Mouse (Mus musculus): Measurements from ENCODE around the gene Anks1b. TPM values are rescaled to one million over a fixed set of nuclear protein-coding genes. Genes with fewer than 3 reads are reported as not detected.

The Anks1b gene
- total RNA-seq, 2 experiments from 2014 or later = 480 to 546 TPM

GRCm38 (mm10) chr10:90907381-90907780 is 1034.1 kb downstream of the Anks1b start:
- no peak for DNase-seq (ENCODE audit: extremely low spot score in 1 of 2, low spot score in 1 of 2)

GRCm38 (mm10) chr10:90923476-90923875 is 1050.2 kb downstream of the Anks1b start:
- DNase-seq (ENCODE audit: extremely low spot score in 1 of 2, low spot score in 1 of 2) = no peak

GRCm38 (mm10) chr10:90933088-90933487 is 1059.8 kb downstream of the Anks1b start:
- no peak for DNase-seq (ENCODE audit: extremely low spot score in 1 of 2, low spot score in 1 of 2)

GRCm38 (mm10) chr10:90934678-90935077 is 1061.4 kb downstream of the Anks1b start:
- DNase-seq (ENCODE audit: extremely low spot score in 1 of 2, low spot score in 1 of 2) = no peak

- no peak for DNase-seq (ENCODE audit: extremely low spot score in 1 of 2, low spot score in 1 of 2)
Measured at GRCm38 (mm10) chr10:90937721-90938460, 1064.6 kb downstream of the Anks1b start.

GRCm38 (mm10) chr10:90940521-90941520 is 1067.5 kb downstream of the Anks1b start:
- peak in 1 of 2 experiments; percentile 18 for DNase-seq (ENCODE audit: extremely low spot score in 1 of 2, low spot score in 1 of 2)

GRCm38 (mm10) chr10:90942001-90942700 is 1068.8 kb downstream of the Anks1b start:
- DNase-seq (ENCODE audit: extremely low spot score in 1 of 2, low spot score in 1 of 2) = no peak

- DNase-seq (ENCODE audit: extremely low spot score in 1 of 2, low spot score in 1 of 2) = no peak
Measured at GRCm38 (mm10) chr10:90947043-90947442, 1073.7 kb downstream of the Anks1b start.

GRCm38 (mm10) chr10:90947608-90948373 is 1074.5 kb downstream of the Anks1b start:
- DNase-seq (ENCODE audit: extremely low spot score in 1 of 2, low spot score in 1 of 2) = no peak

- no peak for DNase-seq (ENCODE audit: extremely low spot score in 1 of 2, low spot score in 1 of 2)
Measured at GRCm38 (mm10) chr10:90953103-90953709, 1079.9 kb downstream of the Anks1b start.

- DNase-seq (ENCODE audit: extremely low spot score in 1 of 2, low spot score in 1 of 2) = no peak
Measured at GRCm38 (mm10) chr10:90953821-90954220, 1080.5 kb downstream of the Anks1b start.

GRCm38 (mm10) chr10:90960374-90960773 is 1087.1 kb downstream of the Anks1b start:
- DNase-seq (ENCODE audit: extremely low spot score in 1 of 2, low spot score in 1 of 2) = no peak

- DNase-seq (ENCODE audit: extremely low spot score in 1 of 2, low spot score in 1 of 2) = no peak
Measured at GRCm38 (mm10) chr10:90964511-90964910, 1091.2 kb downstream of the Anks1b start.

- DNase-seq (ENCODE audit: extremely low spot score in 1 of 2, low spot score in 1 of 2) = no peak
Measured at GRCm38 (mm10) chr10:90965671-90966315, 1092.5 kb downstream of the Anks1b start.

- DNase-seq (ENCODE audit: extremely low spot score in 1 of 2, low spot score in 1 of 2) = peak; percentile 56 to 63
Measured at GRCm38 (mm10) chr10:90966821-90967220, 1093.5 kb downstream of the Anks1b start.

GRCm38 (mm10) chr10:90968247-90968646 is 1094.9 kb downstream of the Anks1b start:
- no peak for DNase-seq (ENCODE audit: extremely low spot score in 1 of 2, low spot score in 1 of 2)

- DNase-seq (ENCODE audit: extremely low spot score in 1 of 2, low spot score in 1 of 2) = no peak
Measured at GRCm38 (mm10) chr10:90969355-90970174, 1096.3 kb downstream of the Anks1b start.

- DNase-seq (ENCODE audit: extremely low spot score in 1 of 2, low spot score in 1 of 2) = no peak
Measured at GRCm38 (mm10) chr10:90970560-90970959, 1097.3 kb downstream of the Anks1b start.

All from layer of hippocampus, postnatal 25 days (tissue).